Mouse (Mus musculus): ENCODE data around the gene D17Wsu92e.

DNA sequence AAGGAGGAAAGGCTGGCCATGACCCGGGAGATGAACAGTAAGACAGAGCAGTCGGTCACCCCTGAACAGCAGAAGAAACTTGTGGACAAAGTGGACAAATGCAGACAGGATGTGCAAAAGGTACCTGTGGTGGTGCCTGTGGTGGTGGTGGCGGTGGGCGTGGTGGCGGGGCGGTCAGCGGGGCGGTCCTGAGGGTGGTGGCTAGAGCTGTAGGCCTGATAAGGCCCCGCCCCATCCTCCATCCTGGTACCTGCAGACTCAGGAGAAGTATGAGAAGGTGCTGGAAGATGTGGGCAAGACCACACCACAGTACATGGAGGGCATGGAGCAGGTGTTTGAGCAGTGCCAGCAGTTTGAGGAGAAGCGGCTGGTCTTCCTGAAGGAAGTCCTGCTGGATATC lies 114.8 kb downstream of the D17Wsu92e start:
- TF ChIP-seq CTCF (IDR thresholded peaks at IDR 0.05; ENCODE audit: control insufficient read depth, insufficient read depth, low read length), result no peak
- TF ChIP-seq POLR2A (IDR thresholded peaks at IDR 0.05; ENCODE audit: borderline replicate concordance, control insufficient read depth, low read depth, low read length), result no peak

All from bone marrow, adult 2 months (tissue).